ENCODE assay signal across 18 mouse cellular contexts in the genomic region with DNA sequence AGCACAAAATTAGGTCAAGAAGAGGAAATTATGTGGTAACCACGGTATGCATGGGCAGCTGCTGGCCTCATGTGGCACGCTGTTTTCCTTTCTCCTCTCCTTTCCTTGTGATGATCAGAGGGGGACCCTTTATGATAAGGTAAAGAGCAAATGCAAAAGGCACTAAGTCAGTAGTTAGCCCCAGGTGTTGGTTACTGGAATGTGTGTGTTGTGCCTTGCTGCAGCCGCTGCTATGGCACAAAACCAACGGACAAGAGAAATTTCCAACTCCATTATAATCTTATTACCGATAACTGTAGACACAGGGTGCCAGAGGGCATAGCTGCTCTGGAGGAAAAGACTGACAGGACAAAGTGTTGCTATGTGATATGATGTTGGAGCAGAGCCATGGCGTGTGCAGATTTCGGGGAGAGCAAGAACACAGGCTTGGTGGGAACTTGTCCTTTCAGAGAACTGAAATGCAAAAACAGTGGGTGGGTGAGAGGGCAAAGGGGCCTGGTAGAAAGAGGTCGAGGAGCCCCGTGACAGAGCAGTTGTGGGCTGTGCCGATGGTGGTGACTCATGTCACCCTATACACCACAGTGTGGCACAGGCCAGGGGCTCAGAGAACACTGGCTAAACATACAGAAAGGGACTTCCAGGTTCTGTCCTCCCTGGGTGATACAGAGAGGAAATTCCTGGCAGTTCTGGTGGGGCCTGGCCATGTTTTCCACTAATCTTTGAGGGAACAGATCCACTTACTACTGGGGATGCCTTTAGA. TPM values are rescaled to one million over a fixed set of nuclear protein-coding genes. Genes with fewer than 3 reads are reported as not detected.
DNase-seq lines count a peak whose midpoint lies in the region; ATAC-seq lines count a peak whose summit lies in the region.
"Had no signal": no experiment of that assay in that cellular context is flagged by ENCODE, and none has a peak within 500 bp of the region (broad histone marks: within the 10 kb centered on the region; RNA-seq: fewer than 3 reads in every experiment).

A gene (plus strand): TSS at position 51 of the 760 bp plus-strand sequence.

- DNase-seq in heart, postnatal 36 days: no peak
- peak; percentile 45 for DNase-seq in 3T3-L1 (ENCODE audit: low read depth, low spot score)
- DNase-seq in Muller cell, postnatal 12 days (ENCODE audit: inconsistent ontology term): peak; percentile 30
- DNase-seq in thymus, adult 18-20 months: no peak
- no peak for DNase-seq in kidney, postnatal 4 days
- no peak for DNase-seq in lung, postnatal 25 days (ENCODE audit: low spot score)
- DNase-seq: adrenal gland, postnatal 14 days; cerebellum, postnatal 10 days; kidney, postnatal 14 days; lung, postnatal 4 days; thymus, postnatal 4 days had no signal

- no peaks in the 10 kb centered on the region for H3K36me3 ChIP-seq in heart, embryonic 13.5 days
- no peaks in the 10 kb centered on the region for H3K36me3 ChIP-seq in limb, embryonic 12.5 days
- H3K36me3 ChIP-seq: midbrain, embryonic 13.5 days had no signal

- H3K4me1 ChIP-seq in heart, embryonic 13.5 days: peaks cover 25% of the 10 kb centered on the region
- peaks cover 28% of the 10 kb centered on the region for H3K4me1 ChIP-seq in limb, embryonic 12.5 days (replicated peaks)

- H3K4me3 ChIP-seq in heart, embryonic 13.5 days: no peak within 1 kb of the TSS
- no peak within 1 kb of the TSS for H3K4me3 ChIP-seq in limb, embryonic 12.5 days (replicated peaks)
- H3K4me3 ChIP-seq: midbrain, embryonic 13.5 days had no signal

- H3K27ac ChIP-seq in heart, embryonic 13.5 days (replicated peaks): peak within 1 kb of the TSS; percentile 61
- H3K27ac ChIP-seq in limb, embryonic 12.5 days: peak within 1 kb of the TSS; percentile 73
- H3K27ac ChIP-seq: hindbrain, embryonic 14.5 days; liver, embryonic 14.5 days; midbrain, embryonic 13.5 days had no signal

- peak within 1 kb of the TSS; percentile 12; the same call in 1 of the 2 replicates for H3K4me2 ChIP-seq in heart, embryonic 13.5 days
- H3K4me2 ChIP-seq in limb, embryonic 12.5 days: 0 out of 2 replicates have a peak within 1 kb of the TSS, but pooled peaks have one; percentile 1
- H3K4me2 ChIP-seq: hindbrain, embryonic 14.5 days; midbrain, embryonic 13.5 days had no signal

- 39% methylated on average over 10 of the region's 10 CpGs for WGBS in heart, embryonic 13.5 days
- 51% methylated on average over 10 of the region's 10 CpGs for WGBS in limb, embryonic 12.5 days

- intact Hi-C loops in heart, postnatal 36 days (cut with DNase I): no loop called here

- no peak for ATAC-seq in heart, embryonic 13.5 days (ENCODE audit: extremely low read depth, insufficient number of reproducible peaks, low FRiP score, low TSS enrichment)
- no peak for ATAC-seq in limb, embryonic 12.5 days (ENCODE audit: insufficient number of reproducible peaks, insufficient read depth, low FRiP score, low TSS enrichment, low read depth)
- ATAC-seq: CD4-positive, CD25-positive, alpha-beta regulatory T cell, adult 4 months; intestine, embryonic 16.5 days; midbrain, embryonic 13.5 days had no signal

- H3K9me3 ChIP-seq in heart, embryonic 13.5 days: no peaks in the 10 kb centered on the region
- no peaks in the 10 kb centered on the region for H3K9me3 ChIP-seq in limb, embryonic 12.5 days
- H3K9me3 ChIP-seq: midbrain, embryonic 13.5 days had no signal

- H3K27me3 ChIP-seq in heart, embryonic 13.5 days (replicated peaks): peaks cover 34% of the 10 kb centered on the region
- peaks cover 26% of the 10 kb centered on the region for H3K27me3 ChIP-seq in limb, embryonic 12.5 days
- H3K27me3 ChIP-seq: midbrain, embryonic 13.5 days had no signal

- 0 out of 2 replicates have a peak within 1 kb of the TSS, but pooled peaks have one; percentile 1 for H3K9ac ChIP-seq in heart, embryonic 13.5 days
- no peak within 1 kb of the TSS for H3K9ac ChIP-seq in limb, embryonic 12.5 days (replicated peaks)
- H3K9ac ChIP-seq: hindbrain, embryonic 14.5 days; liver, embryonic 14.5 days; midbrain, embryonic 13.5 days had no signal

RNA-seq across cellular contexts. Expression of the gene that starts here (rescaled TPM):
- 0.08 and 0.17 TPM in 2 replicates for polyA plus RNA-seq in heart, embryonic 13.5 days (2015; fragmentation: Nextera tagmentation; extraction: Ambion mirVana)
- 1 to 10 TPM; 1.7 TPM for total RNA-seq in heart, postnatal 36 days (2021)
- 0.46 and 0.47 TPM in 2 replicates for polyA plus RNA-seq in limb, embryonic 12.5 days (2016; fragmentation: Nextera tagmentation; extraction: Ambion mirVana)
- total RNA-seq: adrenal gland, postnatal 14 days had no signal
- polyA plus RNA-seq: CD4-positive, CD25-positive, alpha-beta regulatory T cell, adult 4 months; hindbrain, embryonic 14.5 days; midbrain, embryonic 13.5 days had no signal

Comparison
In these comparisons a context has a peak if more than half of its experiments do, and no peak if none do; other contexts are left out.
1. DNase-seq: peak in 3T3-L1 (single experiment) and Muller cell, postnatal 12 days (single experiment); none in heart, postnatal 36 days (0 of 2), thymus, adult 18-20 months (0 of 2), kidney, postnatal 4 days (0 of 2) and lung, postnatal 25 days (single experiment).